Mouse (Mus musculus): Measurements from ENCODE around the gene Sync. TPM values are rescaled to one million over a fixed set of nuclear protein-coding genes. Genes with fewer than 3 reads are reported as not detected.

Sync gene
- polyA plus RNA-seq, 1 experiment from 2014 or later = 1.3 TPM

DNA sequence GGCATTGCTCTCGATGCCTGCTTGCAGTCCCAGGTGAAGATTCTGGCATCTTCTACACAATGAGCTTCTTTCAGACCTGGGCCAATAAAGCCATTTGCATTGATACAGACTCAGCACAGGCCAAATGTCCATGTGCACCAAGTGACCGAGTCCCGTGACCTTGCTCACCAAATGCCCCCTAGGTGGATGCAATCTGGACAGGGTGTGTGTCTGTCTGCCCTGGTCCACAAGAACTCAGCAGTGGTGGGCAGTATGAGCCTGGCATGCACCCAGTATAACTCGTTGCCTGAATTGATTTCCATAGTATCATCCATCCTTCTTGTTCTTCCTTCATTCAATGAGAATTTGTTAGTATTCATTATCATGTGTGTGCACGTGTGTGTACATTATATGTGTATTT is 4.2 kb upstream of the Sync start:
- no peak for ATAC-seq
- H3K27ac ChIP-seq (ENCODE audit: low read depth, low read length) = no peak overlapping the region
- no peak overlapping the region for H3K9ac ChIP-seq (ENCODE audit: low read depth, low read length)
- H3K4me1 ChIP-seq (replicated peaks; ENCODE audit: control insufficient read depth, insufficient read depth, low read length) = no peaks in the 10 kb centered on the region
- H3K27me3 ChIP-seq (replicated peaks; ENCODE audit: control insufficient read depth, insufficient read depth, low read length) = no peaks in the 10 kb centered on the region
- H3K4me2 ChIP-seq (replicated peaks; ENCODE audit: low read depth) = no peak overlapping the region
- 0 out of 2 replicates have a peak, but pooled peaks cover 2% of the 10 kb centered on the region for H3K9me3 ChIP-seq (ENCODE audit: control insufficient read depth)
- 90% methylated on average over 5 of the region's 5 CpGs for WGBS
- no peak overlapping the region for H3K4me3 ChIP-seq (ENCODE audit: low read depth, low read length)
- TF ChIP-seq CTCF (IDR thresholded peaks at IDR 0.05; ENCODE audit: low read depth) = no peak
- no peaks in the 10 kb centered on the region for H3K36me3 ChIP-seq (ENCODE audit: control insufficient read depth, insufficient read depth)

GRCm38 (mm10) chr4:129284685-129285084 is 2.7 kb upstream of the Sync start:
- no peak for ATAC-seq
- 77% methylated on average over 2 of the region's 2 CpGs for WGBS

DNA sequence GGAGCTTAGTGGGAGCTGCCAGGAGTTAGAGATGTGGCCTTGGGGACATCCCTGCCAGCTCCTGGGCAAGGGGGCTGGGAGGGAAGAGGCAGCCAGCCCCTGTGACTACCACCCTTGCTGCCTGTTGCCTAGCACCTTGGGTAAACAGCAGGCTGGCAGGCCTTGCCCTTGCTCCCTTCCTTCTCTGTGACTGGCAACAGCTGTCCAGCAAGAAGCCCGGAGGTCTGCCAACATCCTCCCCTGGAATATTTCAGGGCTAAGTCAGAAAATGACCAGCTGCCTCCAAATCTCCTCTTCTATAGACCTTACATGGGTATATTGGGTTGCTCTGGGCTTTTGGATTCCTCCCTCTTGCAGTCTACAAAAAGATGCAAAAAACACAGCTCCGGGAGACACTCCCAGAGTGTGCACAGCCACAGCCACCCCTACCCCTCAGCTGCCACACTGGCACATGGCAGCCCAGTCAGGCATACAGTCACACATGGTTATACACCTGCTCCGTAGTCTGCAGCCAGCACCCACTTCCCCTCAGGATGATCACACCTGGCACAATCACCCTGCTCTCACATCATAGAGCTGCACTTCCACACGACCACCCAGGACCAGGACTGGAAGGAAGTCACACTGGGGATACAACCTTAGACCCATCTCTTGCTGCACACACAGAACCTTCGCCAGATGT is 1.3 kb upstream of the Sync start:
- 52% methylated on average over 5 of the region's 5 CpGs for WGBS
- H3K27ac ChIP-seq (ENCODE audit: low read depth, low read length) = no peak overlapping the region
- no peak for TF ChIP-seq CTCF (IDR thresholded peaks at IDR 0.05; ENCODE audit: low read depth)
- no peaks in the 10 kb centered on the region for H3K27me3 ChIP-seq (replicated peaks; ENCODE audit: control insufficient read depth, insufficient read depth, low read length)
- H3K36me3 ChIP-seq (ENCODE audit: control insufficient read depth, insufficient read depth) = no peaks in the 10 kb centered on the region
- H3K4me1 ChIP-seq (replicated peaks; ENCODE audit: control insufficient read depth, insufficient read depth, low read length) = no peaks in the 10 kb centered on the region
- peak; percentile 12 for ATAC-seq
- H3K9ac ChIP-seq (ENCODE audit: low read depth, low read length) = no peak overlapping the region
- peak overlapping the region; percentile 48; the same call in 1 of the 2 replicates for H3K4me3 ChIP-seq (ENCODE audit: low read depth, low read length)
- H3K9me3 ChIP-seq (ENCODE audit: control insufficient read depth) = 0 out of 2 replicates have a peak, but pooled peaks cover 2% of the 10 kb centered on the region
- H3K4me2 ChIP-seq (replicated peaks; ENCODE audit: low read depth) = no peak overlapping the region

More at GRCm38 (mm10) chr4:129284685-129285084, 2.7 kb upstream of the Sync start:
- no peak overlapping the region for H3K4me2 ChIP-seq (replicated peaks; ENCODE audit: low read depth)
- no peak overlapping the region for H3K4me3 ChIP-seq (ENCODE audit: low read depth, low read length)
- H3K4me1 ChIP-seq (replicated peaks; ENCODE audit: control insufficient read depth, insufficient read depth, low read length) = no peaks in the 10 kb centered on the region
- H3K9me3 ChIP-seq (ENCODE audit: control insufficient read depth) = 0 out of 2 replicates have a peak, but pooled peaks cover 2% of the 10 kb centered on the region
- TF ChIP-seq CTCF (IDR thresholded peaks at IDR 0.05; ENCODE audit: low read depth) = no peak
- no peaks in the 10 kb centered on the region for H3K27me3 ChIP-seq (replicated peaks; ENCODE audit: control insufficient read depth, insufficient read depth, low read length)
- H3K36me3 ChIP-seq (ENCODE audit: control insufficient read depth, insufficient read depth) = no peaks in the 10 kb centered on the region
- no peak overlapping the region for H3K9ac ChIP-seq (ENCODE audit: low read depth, low read length)
- no peak overlapping the region for H3K27ac ChIP-seq (ENCODE audit: low read depth, low read length)

DNA sequence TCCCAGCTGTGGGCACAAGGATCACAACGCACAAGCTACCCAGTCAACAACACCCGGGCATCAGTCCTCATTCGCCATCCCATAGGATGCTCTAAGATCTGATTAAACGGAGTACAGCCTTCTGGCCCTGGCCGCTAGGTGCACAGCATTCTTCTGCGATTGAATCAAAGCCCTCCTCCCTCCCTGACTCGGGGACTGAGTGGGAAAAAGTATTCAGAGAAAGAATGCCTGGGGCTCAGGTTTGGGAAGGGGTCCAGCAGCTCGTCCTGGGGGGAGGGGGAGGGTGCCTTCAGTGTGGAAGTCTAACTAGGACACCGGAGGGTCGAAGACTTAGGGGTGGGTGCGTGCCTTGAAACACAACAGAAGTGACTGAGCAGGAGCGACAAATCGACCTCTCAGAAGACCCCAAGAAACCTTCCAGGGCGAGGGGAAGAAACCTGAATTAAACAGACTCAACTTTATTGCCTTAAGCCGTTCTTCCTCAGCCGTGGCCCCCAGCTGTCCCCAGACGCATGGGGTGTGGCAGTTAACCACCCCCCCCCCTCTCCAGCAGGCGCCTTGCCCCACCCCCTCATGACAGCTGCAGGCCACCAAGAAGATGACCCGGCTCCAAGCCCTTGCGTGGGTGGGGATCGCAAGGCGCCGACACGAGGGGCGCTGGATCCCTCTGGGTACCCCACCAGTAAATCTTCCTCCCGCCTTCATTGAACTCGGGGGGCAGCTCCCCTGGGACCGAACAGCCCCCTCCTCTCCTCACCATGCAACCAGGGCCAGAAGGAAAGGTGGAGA is 540 bp upstream of the Sync start:
- TF ChIP-seq CTCF (IDR thresholded peaks at IDR 0.05; ENCODE audit: low read depth) = peak; percentile 54
- peak; percentile 20; the same call in 1 of the 2 replicates for ATAC-seq
- Histone ChIP-seq H3K4me1 (replicated peaks; ENCODE audit: control insufficient read depth, insufficient read depth, low read length) (no peaks in the 10 kb centered on the region), H3K9me3 (ENCODE audit: control insufficient read depth) (0 out of 2 replicates have a peak, but pooled peaks cover 2% of the 10 kb centered on the region), H3K36me3 (ENCODE audit: control insufficient read depth, insufficient read depth) (no peaks in the 10 kb centered on the region), H3K4me2 (replicated peaks; ENCODE audit: low read depth) (peak overlapping the region; percentile 96), H3K27me3 (replicated peaks; ENCODE audit: control insufficient read depth, insufficient read depth, low read length) (no peaks in the 10 kb centered on the region), H3K9ac (ENCODE audit: low read depth, low read length) (0 out of 2 replicates have a peak overlapping the region, but pooled peaks have one; percentile 26), H3K4me3 (ENCODE audit: low read depth, low read length) (peak overlapping the region; percentile 48), H3K27ac (ENCODE audit: low read depth, low read length) (no peak overlapping the region)
- 2% methylated on average over 27 of the region's 28 CpGs for WGBS

DNA sequence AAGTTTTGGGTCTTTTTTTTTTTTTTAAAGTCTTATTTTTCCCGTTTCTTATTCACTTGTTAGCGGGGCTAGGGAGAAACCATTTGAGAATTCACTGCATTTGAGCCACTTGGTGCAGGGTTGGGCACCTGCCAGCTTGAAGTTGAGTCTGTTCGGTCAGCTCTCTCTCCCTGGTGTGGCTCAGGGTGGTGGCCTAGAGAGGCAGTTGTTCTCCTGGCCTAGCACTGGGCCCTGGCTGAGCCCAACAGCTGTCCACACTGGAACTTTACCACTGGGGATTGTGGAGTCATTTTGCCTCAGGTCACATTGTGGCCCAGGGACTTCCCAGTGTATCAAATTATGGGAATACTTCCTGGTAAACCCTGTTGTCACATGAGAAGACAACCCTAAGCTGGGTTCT is 650 bp downstream of the Sync start:
- Histone ChIP-seq H3K27ac (ENCODE audit: low read depth, low read length) (no peak overlapping the region), H3K9ac (ENCODE audit: low read depth, low read length) (no peak overlapping the region; the same call in 1 of the 2 replicates), H3K27me3 (replicated peaks; ENCODE audit: control insufficient read depth, insufficient read depth, low read length) (no peaks in the 10 kb centered on the region), H3K36me3 (ENCODE audit: control insufficient read depth, insufficient read depth) (no peaks in the 10 kb centered on the region), H3K9me3 (ENCODE audit: control insufficient read depth) (0 out of 2 replicates have a peak, but pooled peaks cover 2% of the 10 kb centered on the region), H3K4me1 (replicated peaks; ENCODE audit: control insufficient read depth, insufficient read depth, low read length) (no peaks in the 10 kb centered on the region), H3K4me2 (replicated peaks; ENCODE audit: low read depth) (peak overlapping the region; percentile 96; the same call in 1 of the 2 replicates), H3K4me3 (ENCODE audit: low read depth, low read length) (peak overlapping the region; percentile 48; the same call in 1 of the 2 replicates)
- no peak for ATAC-seq
- TF ChIP-seq CTCF (IDR thresholded peaks at IDR 0.05; ENCODE audit: low read depth) = no peak
- 48% methylated on average over 3 of the region's 3 CpGs for WGBS

- Histone ChIP-seq H3K9ac (ENCODE audit: low read depth, low read length) (no peak overlapping the region), H3K36me3 (ENCODE audit: control insufficient read depth, insufficient read depth) (no peaks in the 10 kb centered on the region), H3K27me3 (replicated peaks; ENCODE audit: control insufficient read depth, insufficient read depth, low read length) (no peaks in the 10 kb centered on the region), H3K4me2 (replicated peaks; ENCODE audit: low read depth) (no peak overlapping the region), H3K4me1 (replicated peaks; ENCODE audit: control insufficient read depth, insufficient read depth, low read length) (no peaks in the 10 kb centered on the region), H3K9me3 (ENCODE audit: control insufficient read depth) (0 out of 2 replicates have a peak, but pooled peaks cover 2% of the 10 kb centered on the region), H3K27ac (ENCODE audit: low read depth, low read length) (no peak overlapping the region), H3K4me3 (ENCODE audit: low read depth, low read length) (no peak overlapping the region)
- 89% methylated on average over 8 of the region's 8 CpGs for WGBS
- no peak for TF ChIP-seq CTCF (IDR thresholded peaks at IDR 0.05; ENCODE audit: low read depth)
- ATAC-seq = no peak
Observed at GRCm38 (mm10) chr4:129289671-129290070, 2.3 kb downstream of the Sync start.
